Mouse (Mus musculus) limb, embryonic 14.5 days (tissue): ENCODE results near the gene Brms1. TPM values are rescaled to one million over a fixed set of nuclear protein-coding genes. Genes with fewer than 3 reads are reported as not detected.

Experiments
- ATAC-seq: fragments of 200-750 bp; cut with Nextera tagmentation; 2 replicates; pipeline ENCODE4 v1.8.0; 2017; ENCODE audit warnings: low read depth, moderate number of reproducible peaks, moderate TSS enrichment; ENCODE audit not compliant: low FRiP score
- DNase-seq: peaks from one replicate; pipeline ENCODE4 v3.0.0-alpha.2; 2015; ENCODE audit warnings: low spot score
- H3K27ac ChIP-seq: fragments of 300-500 bp; sonication (generic); replicated peaks from 2 replicates; pipeline ENCODE4 v1.5.1; 2014; ENCODE audit warnings: low read depth, mild to moderate bottlenecking, low read length, moderate library complexity, mixed read lengths
- H3K27me3 ChIP-seq: fragments of 300-500 bp; sonication (generic); 2 replicates; pipeline ENCODE4 v1.6.1; 2014; ENCODE audit warnings: low read length, mixed read lengths; ENCODE audit not compliant: control insufficient read depth, insufficient read depth
- H3K36me3 ChIP-seq: fragments of 300-500 bp; sonication (generic); 2 replicates; pipeline ENCODE4 v1.6.1; 2014; ENCODE audit warnings: mild to moderate bottlenecking, low read length, moderate library complexity, mixed read lengths; ENCODE audit not compliant: control insufficient read depth, insufficient read depth
- H3K4me1 ChIP-seq: fragments of 300-500 bp; sonication (generic); 2 replicates; pipeline ENCODE4 v1.6.1; 2014; ENCODE audit warnings: antibody characterized with exemption, low read length, mixed read lengths; ENCODE audit not compliant: control insufficient read depth, insufficient read depth
- H3K4me2 ChIP-seq: fragments of 300-500 bp; sonication (generic); replicated peaks from 2 replicates; pipeline ENCODE4 v1.6.1; 2014; ENCODE audit warnings: low read depth, mild to moderate bottlenecking, low read length, moderate library complexity; ENCODE audit not compliant: severe bottlenecking
- H3K4me3 ChIP-seq: fragments of 300-500 bp; sonication (generic); replicated peaks from 2 replicates; pipeline ENCODE4 v1.5.1; 2014; ENCODE audit warnings: low read length
- H3K9ac ChIP-seq: fragments of 300-500 bp; sonication (generic); 2 replicates; pipeline ENCODE4 v1.6.1; 2014; ENCODE audit warnings: mild to moderate bottlenecking, low read depth, low read length, moderate library complexity; ENCODE audit not compliant: severe bottlenecking
- H3K9me3 ChIP-seq: fragments of 300-500 bp; sonication (generic); 2 replicates; pipeline ENCODE4 v1.6.1; 2016; ENCODE audit warnings: low read length; ENCODE audit not compliant: control insufficient read depth
- POLR2A ChIP-seq: fragments of 200-500 bp; IDR thresholded peaks from 2 replicates; pipeline ENCODE4 v1.8.0; 2012; ENCODE audit warnings: inconsistent platforms, mild to moderate bottlenecking, moderate library complexity, borderline replicate concordance; ENCODE audit not compliant: insufficient read depth, insufficient read length; ENCODE audit errors: extremely low read depth
- WGBS: fragments of 180-500 bp; shearing (Covaris S2); extraction: QIAGEN DNeasy Blood & Tissue Kit; methylation state at CpG from one replicate; pipeline ENCODE4 v1.1.7; 2014; 5-methylcytosine and 5-hydroxymethylcytosine counted together
- polyA plus RNA-seq, 2 experiments: library from polyadenylated mRNA; depleted of rRNA in 1 of 2; stranded (reverse) in 1 of 2; unstranded in 1 of 2; fragments of >200 nt; fragmentation: Nextera tagmentation in 1 of 2; extraction: Ambion mirVana in 1 of 2; gene quantifications; 2 replicates each; pipeline versions ENCODE4 v1.2.1 to v1.2.3; 2012 to 2014

The Brms1 gene
- polyA plus RNA-seq, 2 experiments, result 30.2 to 38.1 TPM

GRCm38 (mm10) chr19:5052853-5053252, 11.7 kb downstream of the Brms1 start:
- ATAC-seq (no peak), DNase-seq (no peak)
- Histone ChIP-seq H3K4me1 (peaks cover 12% of the 10 kb centered on the region), H3K9me3 (no peaks in the 10 kb centered on the region), H3K4me3 (no peak overlapping the region), H3K36me3 (peaks cover 18% of the 10 kb centered on the region), H3K4me2 (no peak overlapping the region), H3K27me3 (peaks cover 25% of the 10 kb centered on the region), H3K27ac (no peak overlapping the region), H3K9ac (no peak overlapping the region)
- WGBS, result 63% methylated on average over 17 of the region's 17 CpGs
- TF ChIP-seq POLR2A, result no peak

GRCm38 (mm10) chr19:5053909-5054308, 12.8 kb downstream of the Brms1 start:
- H3K36me3 ChIP-seq, result peaks cover 10% of the 10 kb centered on the region
- WGBS, result 14% methylated on average over 9 of the region's 9 CpGs
- ATAC-seq (no peak), DNase-seq (no peak)
- H3K4me1 ChIP-seq, result peaks cover 17% of the 10 kb centered on the region
- H3K9ac ChIP-seq, result no peak overlapping the region
- no peaks in the 10 kb centered on the region for H3K9me3 ChIP-seq
- no peak overlapping the region for H3K4me3 ChIP-seq
- H3K27ac ChIP-seq, result no peak overlapping the region
- H3K27me3 ChIP-seq, result peaks cover 25% of the 10 kb centered on the region
- no peak for TF ChIP-seq POLR2A
- no peak overlapping the region for H3K4me2 ChIP-seq

- H3K27me3 ChIP-seq, result peaks cover 23% of the 10 kb centered on the region
- H3K9me3 ChIP-seq, result no peaks in the 10 kb centered on the region
- peaks cover 32% of the 10 kb centered on the region for H3K4me1 ChIP-seq
- no peak overlapping the region for H3K9ac ChIP-seq
- H3K36me3 ChIP-seq, result no peaks in the 10 kb centered on the region
- DNase-seq, result peak; percentile 48
- 8% methylated on average over 6 of the region's 6 CpGs for WGBS
- no peak overlapping the region for H3K4me2 ChIP-seq
- no peak for TF ChIP-seq POLR2A
- H3K27ac ChIP-seq, result no peak overlapping the region
- peak; percentile 56; the same call in 1 of the 2 replicates for ATAC-seq
- no peak overlapping the region for H3K4me3 ChIP-seq
Observed at GRCm38 (mm10) chr19:5056251-5056650, 15.1 kb downstream of the Brms1 start.

- Histone ChIP-seq H3K36me3 (no peaks in the 10 kb centered on the region), H3K27me3 (peaks cover 5% of the 10 kb centered on the region; the same call in 1 of the 2 replicates), H3K27ac (no peak overlapping the region), H3K4me1 (peaks cover 33% of the 10 kb centered on the region), H3K4me2 (no peak overlapping the region), H3K9ac (0 out of 2 replicates have a peak overlapping the region, but pooled peaks have one; percentile 16), H3K4me3 (no peak overlapping the region), H3K9me3 (no peaks in the 10 kb centered on the region)
- no peak for TF ChIP-seq POLR2A
- no peak for DNase-seq
- ATAC-seq, result no peak
- WGBS, result 26% methylated on average over 16 of the region's 16 CpGs
Observed at GRCm38 (mm10) chr19:5057876-5058775, 17.0 kb downstream of the Brms1 start.

GRCm38 (mm10) chr19:5058801-5059771, 17.9 kb downstream of the Brms1 start:
- Histone ChIP-seq H3K9me3 (no peaks in the 10 kb centered on the region), H3K4me3 (no peak overlapping the region), H3K4me1 (peaks cover 33% of the 10 kb centered on the region), H3K27ac (no peak overlapping the region), H3K9ac (0 out of 2 replicates have a peak overlapping the region, but pooled peaks have one; percentile 16), H3K4me2 (no peak overlapping the region), H3K36me3 (no peaks in the 10 kb centered on the region), H3K27me3 (no peaks in the 10 kb centered on the region)
- ATAC-seq, result no peak
- DNase-seq, result no peak
- TF ChIP-seq POLR2A, result no peak
- WGBS, result 22% methylated on average over 10 of the region's 10 CpGs
